Mouse (Mus musculus) intestine, postnatal 0 days (tissue): ENCODE measurements around the gene Mob3b. TPM values are rescaled to one million over a fixed set of nuclear protein-coding genes. Genes with fewer than 3 reads are reported as not detected.

ENCODE experiments used
- ATAC-seq: fragments of 200-750 bp; cut with Nextera tagmentation; 2 replicates; pipeline ENCODE4 v1.8.0; 2017; ENCODE audit warnings: mild to moderate bottlenecking, moderate TSS enrichment, moderate library complexity
- H3K27ac ChIP-seq: fragments of 300-500 bp; sonication (generic); 2 replicates; pipeline ENCODE4 v1.5.1; 2014; ENCODE audit warnings: mild to moderate bottlenecking, low read depth, low read length, moderate library complexity
- H3K27me3 ChIP-seq: fragments of 300-500 bp; sonication (generic); replicated peaks from 2 replicates; pipeline ENCODE4 v1.6.1; 2014; ENCODE audit warnings: low read length, mixed read lengths; ENCODE audit not compliant: control insufficient read depth, insufficient read depth
- H3K36me3 ChIP-seq: fragments of 300-500 bp; sonication (generic); 2 replicates; pipeline ENCODE4 v1.6.1; 2014; ENCODE audit warnings: mild to moderate bottlenecking, moderate library complexity; ENCODE audit not compliant: control insufficient read depth, insufficient read depth
- H3K4me1 ChIP-seq: fragments of 300-500 bp; sonication (generic); replicated peaks from 2 replicates; pipeline ENCODE4 v1.6.1; 2014; ENCODE audit warnings: antibody characterized with exemption, low read length, mixed read lengths; ENCODE audit not compliant: control insufficient read depth, insufficient read depth
- H3K4me2 ChIP-seq: fragments of 300-500 bp; sonication (generic); replicated peaks from 2 replicates; pipeline ENCODE4 v1.6.1; 2014; ENCODE audit warnings: low read depth, mild to moderate bottlenecking, moderate library complexity
- H3K4me3 ChIP-seq: fragments of 300-500 bp; sonication (generic); 2 replicates; pipeline ENCODE4 v1.5.1; 2014; ENCODE audit warnings: low read depth, low read length
- H3K9ac ChIP-seq: fragments of 300-500 bp; sonication (generic); 2 replicates; pipeline ENCODE4 v1.6.1; 2014; ENCODE audit warnings: mild to moderate bottlenecking, low read depth, low read length
- H3K9me3 ChIP-seq: fragments of 300-500 bp; sonication (generic); 2 replicates; pipeline ENCODE4 v1.6.1; 2016; ENCODE audit warnings: mixed run types; ENCODE audit not compliant: control insufficient read depth
- CTCF ChIP-seq: sonication (generic); IDR thresholded peaks from 2 replicates; pipeline ENCODE4 v1.5.1; 2016; ENCODE audit warnings: low read depth, mild to moderate bottlenecking, control low read depth, antibody characterized with exemption, moderate library complexity
- WGBS: fragments of 180-500 bp; shearing (Covaris S2); extraction: QIAGEN DNeasy Blood & Tissue Kit; methylation state at CpG from one replicate; pipeline ENCODE4 v1.1.7; 2014; 5-methylcytosine and 5-hydroxymethylcytosine counted together
- polyA plus RNA-seq: library from polyadenylated mRNA; unstranded; fragments of >200 nt; fragmentation: Nextera tagmentation; extraction: Ambion mirVana; gene quantifications from 2 replicates; pipeline ENCODE4 v1.2.1, GENCODE M21; 2015

The Mob3b gene
- polyA plus RNA-seq, 1 experiment from 2014 or later: 21.0 TPM

DNA sequence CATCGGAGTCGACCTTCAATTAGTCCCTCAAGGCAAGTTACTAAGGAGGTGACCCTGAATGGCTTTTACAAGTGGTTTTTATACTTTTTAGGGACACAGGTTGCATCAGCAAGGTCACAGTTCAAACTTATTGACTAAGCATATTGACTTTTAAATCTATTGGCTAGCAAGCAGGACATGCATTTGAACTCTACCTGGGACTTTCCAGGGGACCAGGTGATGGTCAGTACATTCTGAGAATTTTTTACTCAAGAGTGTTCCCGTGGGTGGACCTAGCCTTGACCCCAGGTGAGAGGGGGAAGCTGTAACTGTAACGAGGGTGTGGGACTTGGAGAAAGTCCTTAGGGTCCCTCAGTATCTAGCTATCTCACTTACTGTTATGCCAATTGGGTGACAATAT, 256.1 kb downstream of the Mob3b start:
- Histone ChIP-seq H3K4me1 (no peaks in the 10 kb centered on the region), H3K4me3 (no peak overlapping the region), H3K36me3 (no peaks in the 10 kb centered on the region), H3K9ac (no peak overlapping the region), H3K4me2 (no peak overlapping the region), H3K27me3 (no peaks in the 10 kb centered on the region), H3K27ac (no peak overlapping the region), H3K9me3 (no peaks in the 10 kb centered on the region)
- TF ChIP-seq CTCF: no peak
- WGBS: 65% methylated on average over 4 of the region's 4 CpGs
- ATAC-seq: no peak

DNA sequence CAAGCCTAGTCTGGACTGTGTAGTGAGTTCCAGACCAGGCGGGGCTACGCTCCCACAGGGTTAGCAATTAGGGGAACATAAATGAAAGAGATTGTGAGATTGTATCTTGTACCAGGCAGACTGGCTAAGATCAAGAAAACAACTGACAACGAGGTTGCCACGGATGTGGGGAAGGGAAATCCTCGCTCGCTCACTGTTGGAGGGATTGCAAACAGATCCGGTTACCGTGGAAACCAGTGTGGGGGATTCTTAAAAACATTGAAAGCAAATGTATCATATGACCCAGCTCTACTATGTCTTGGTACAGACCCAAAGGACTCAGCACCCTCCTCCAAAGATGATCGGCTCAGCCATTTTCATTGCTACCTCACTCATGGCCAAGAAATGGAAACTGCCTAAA, 257.1 kb downstream of the Mob3b start:
- no peak overlapping the region for H3K27ac ChIP-seq
- no peak overlapping the region for H3K4me3 ChIP-seq
- no peak for TF ChIP-seq CTCF
- H3K9ac ChIP-seq: no peak overlapping the region
- H3K4me1 ChIP-seq: no peaks in the 10 kb centered on the region
- H3K9me3 ChIP-seq: no peaks in the 10 kb centered on the region
- H3K27me3 ChIP-seq: no peaks in the 10 kb centered on the region
- no peak for ATAC-seq
- no peak overlapping the region for H3K4me2 ChIP-seq
- 46% methylated on average over 9 of the region's 9 CpGs for WGBS
- no peaks in the 10 kb centered on the region for H3K36me3 ChIP-seq

DNA sequence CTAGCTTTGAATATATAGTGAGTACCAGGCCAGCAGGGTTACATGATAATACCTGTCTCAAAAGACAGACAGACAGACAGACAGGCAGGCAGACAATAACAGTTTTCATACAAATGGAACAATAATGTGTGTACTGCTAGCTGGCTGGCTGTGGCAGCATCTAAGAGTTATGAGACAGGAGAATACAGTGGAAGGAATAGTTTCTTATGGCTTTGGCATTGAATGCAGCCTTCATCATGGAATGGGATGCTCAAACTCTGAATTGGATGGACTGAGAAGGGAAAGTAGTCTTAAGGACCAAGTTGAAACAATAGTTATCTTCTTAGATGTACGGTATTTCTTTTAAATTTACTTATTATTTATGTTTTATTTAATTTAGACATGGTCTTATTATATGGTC, 258.0 kb downstream of the Mob3b start:
- no peak for TF ChIP-seq CTCF
- no peak for ATAC-seq
- no peaks in the 10 kb centered on the region for H3K36me3 ChIP-seq

More for the DNA sequence above, 258.0 kb downstream of the Mob3b start:
- 95% methylated on average over 1 of the region's 1 CpGs for WGBS
- no peak overlapping the region for H3K4me2 ChIP-seq
- H3K27ac ChIP-seq: no peak overlapping the region
- no peaks in the 10 kb centered on the region for H3K4me1 ChIP-seq
- H3K9ac ChIP-seq: no peak overlapping the region
- H3K27me3 ChIP-seq: no peaks in the 10 kb centered on the region
- H3K4me3 ChIP-seq: no peak overlapping the region
- H3K9me3 ChIP-seq: no peaks in the 10 kb centered on the region

Other genes starting within 250 kb of the Mob3b start
- gene Ifnk, start 5.4 kb downstream of the Mob3b start, polyA plus RNA-seq: 0.25 and 0.51 TPM in 2 replicates
- 10.1 and 11.1 TPM in 2 replicates for gene C9orf72, start 68.7 kb upstream of the Mob3b start, polyA plus RNA-seq